Mouse (Mus musculus) heart, embryonic 12.5 days (tissue): ENCODE results near the gene Bin2. TPM values are rescaled to one million over a fixed set of nuclear protein-coding genes. Genes with fewer than 3 reads are reported as not detected.

ENCODE experiments used
- ATAC-seq: fragments of 200-750 bp; cut with Nextera tagmentation; 2 replicates; pipeline ENCODE4 v1.8.0; 2017; ENCODE audit warnings: moderate TSS enrichment, moderate library complexity; ENCODE audit not compliant: insufficient number of reproducible peaks, low FRiP score
- H3K27ac ChIP-seq: fragments of 300-500 bp; sonication (generic); 2 replicates; pipeline ENCODE4 v1.5.1; 2016; ENCODE audit warnings: mild to moderate bottlenecking, moderate library complexity; ENCODE audit not compliant: poor library complexity, severe bottlenecking
- H3K27me3 ChIP-seq: fragments of 300-500 bp; sonication (generic); replicated peaks from 2 replicates; pipeline ENCODE4 v1.6.1; 2016; ENCODE audit warnings: mild to moderate bottlenecking, moderate library complexity
- H3K36me3 ChIP-seq: fragments of 300-500 bp; sonication (generic); 2 replicates; pipeline ENCODE4 v1.6.1; 2016; ENCODE audit warnings: mild to moderate bottlenecking, moderate library complexity
- H3K4me1 ChIP-seq: fragments of 300-500 bp; sonication (generic); replicated peaks from 2 replicates; pipeline ENCODE4 v1.6.1; 2016; ENCODE audit warnings: mild to moderate bottlenecking
- H3K4me2 ChIP-seq: fragments of 300-500 bp; sonication (generic); 2 replicates; pipeline ENCODE4 v1.6.1; 2016; ENCODE audit warnings: mild to moderate bottlenecking, moderate library complexity
- H3K4me3 ChIP-seq: fragments of 300-500 bp; sonication (generic); 2 replicates; pipeline ENCODE4 v1.5.1; 2016; ENCODE audit warnings: mild to moderate bottlenecking
- H3K9ac ChIP-seq: fragments of 300-500 bp; sonication (generic); 2 replicates; pipeline ENCODE4 v1.6.1; 2016; ENCODE audit warnings: mild to moderate bottlenecking, moderate library complexity
- H3K9me3 ChIP-seq: fragments of 300-500 bp; sonication (generic); replicated peaks from 2 replicates; pipeline ENCODE4 v1.6.1; 2016; ENCODE audit warnings: mild to moderate bottlenecking, moderate library complexity
- WGBS: fragments of 180-500 bp; shearing (Covaris S2); methylation state at CpG from one replicate; pipeline ENCODE4 v1.1.7; 2016; 5-methylcytosine and 5-hydroxymethylcytosine counted together
- polyA plus RNA-seq: library from polyadenylated mRNA; unstranded; fragments of >200 nt; fragmentation: Nextera tagmentation; extraction: Ambion mirVana; gene quantifications from 2 replicates; pipeline ENCODE4 v1.2.1, GENCODE M21; 2016

Bin2 gene
- polyA plus RNA-seq, 1 experiment from 2014 or later = 3.7 TPM

DNA sequence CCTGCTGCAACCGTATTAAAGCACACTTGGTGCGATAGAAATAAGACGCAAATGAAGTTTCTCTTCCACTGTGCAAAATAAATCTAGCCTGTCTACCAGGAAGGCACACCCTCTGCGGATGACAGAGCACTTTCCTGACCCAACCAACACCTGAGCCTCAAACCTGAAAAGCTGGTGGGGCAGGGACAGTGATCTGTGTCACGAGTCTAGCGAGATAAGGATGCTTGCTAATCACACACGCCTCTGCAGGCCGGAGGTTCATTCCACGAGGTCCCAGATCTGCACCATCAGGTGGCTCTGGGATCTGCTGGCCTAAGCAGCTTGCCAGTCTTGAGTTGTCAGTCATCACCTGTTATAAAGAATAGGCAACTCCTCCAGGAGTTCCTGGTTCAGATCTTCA, 17.7 kb downstream of the Bin2 start:
- no peak overlapping the region for H3K27ac ChIP-seq
- no peaks in the 10 kb centered on the region; the same call in 1 of the 2 replicates for H3K27me3 ChIP-seq
- no peak for ATAC-seq
- H3K36me3 ChIP-seq = no peaks in the 10 kb centered on the region
- peaks cover 10% of the 10 kb centered on the region; the same call in 1 of the 2 replicates for H3K4me1 ChIP-seq
- no peak overlapping the region for H3K4me3 ChIP-seq
- H3K9me3 ChIP-seq = no peaks in the 10 kb centered on the region
- WGBS = 57% methylated on average over 9 of the region's 9 CpGs
- H3K9ac ChIP-seq = no peak overlapping the region
- H3K4me2 ChIP-seq = no peak overlapping the region

- Histone ChIP-seq H3K4me1 (peaks cover 10% of the 10 kb centered on the region; the same call in 1 of the 2 replicates), H3K9ac (no peak overlapping the region), H3K4me3 (no peak overlapping the region), H3K27ac (no peak overlapping the region), H3K9me3 (no peaks in the 10 kb centered on the region), H3K4me2 (no peak overlapping the region), H3K27me3 (no peaks in the 10 kb centered on the region; the same call in 1 of the 2 replicates), H3K36me3 (no peaks in the 10 kb centered on the region)
- 75% methylated on average over 10 of the region's 10 CpGs for WGBS
- ATAC-seq = no peak
Observed at GRCm38 (mm10) chr15:100650111-100650510, 19.2 kb downstream of the Bin2 start.

DNA sequence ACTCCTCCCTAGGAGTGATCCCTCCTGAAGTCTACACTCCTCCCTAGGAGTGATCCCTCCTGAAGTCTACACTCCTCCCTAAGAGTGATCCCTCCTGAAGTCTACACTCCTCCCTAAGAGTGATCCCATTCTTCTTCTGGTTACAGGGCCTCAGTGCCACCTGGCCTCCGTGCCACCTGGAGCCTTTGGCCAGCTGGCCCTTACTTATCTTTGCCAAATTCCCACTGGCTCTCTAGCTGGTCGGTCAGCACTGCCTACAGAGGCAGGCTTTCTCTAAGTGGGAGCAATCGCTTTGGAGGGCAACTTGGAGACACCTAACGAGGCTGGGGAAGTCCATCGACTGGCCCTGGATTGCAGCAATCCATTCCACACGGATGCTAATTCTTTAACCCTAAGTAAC, 23.2 kb downstream of the Bin2 start:
- H3K9me3 ChIP-seq = no peaks in the 10 kb centered on the region
- no peaks in the 10 kb centered on the region for H3K36me3 ChIP-seq
- no peak overlapping the region for H3K27ac ChIP-seq
- no peak overlapping the region for H3K4me3 ChIP-seq
- H3K9ac ChIP-seq = no peak overlapping the region
- H3K27me3 ChIP-seq = no peaks in the 10 kb centered on the region
- ATAC-seq = no peak
- peaks cover 13% of the 10 kb centered on the region for H3K4me1 ChIP-seq
- no peak overlapping the region for H3K4me2 ChIP-seq
- 71% methylated on average over 6 of the region's 6 CpGs for WGBS

DNA sequence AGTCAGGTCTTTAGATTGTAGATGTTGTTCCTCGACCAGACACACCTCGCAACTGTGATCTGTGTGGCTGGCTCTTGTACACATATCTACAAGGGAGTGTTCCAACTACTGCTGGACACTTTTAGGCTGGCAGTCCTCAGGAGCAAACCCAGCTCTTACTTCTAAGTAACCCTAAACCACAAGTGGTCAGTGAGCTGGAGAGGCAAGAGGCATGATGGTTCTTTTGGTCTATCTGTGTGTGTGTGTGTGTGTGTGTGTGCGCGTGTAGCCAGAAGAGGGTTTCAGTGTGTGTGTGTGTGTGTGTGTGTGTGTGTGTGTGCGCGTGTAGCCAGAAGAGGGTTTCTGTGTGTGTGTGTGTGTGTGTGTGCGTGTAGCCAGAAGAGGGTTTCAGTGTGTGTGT, 26.9 kb downstream of the Bin2 start:
- Histone ChIP-seq H3K4me1 (peaks cover 21% of the 10 kb centered on the region), H3K27me3 (peaks cover 15% of the 10 kb centered on the region), H3K27ac (no peak overlapping the region), H3K9ac (no peak overlapping the region), H3K36me3 (no peaks in the 10 kb centered on the region), H3K9me3 (no peaks in the 10 kb centered on the region), H3K4me3 (no peak overlapping the region), H3K4me2 (no peak overlapping the region)
- no peak for ATAC-seq
- WGBS = 89% methylated on average over 7 of the region's 7 CpGs

DNA sequence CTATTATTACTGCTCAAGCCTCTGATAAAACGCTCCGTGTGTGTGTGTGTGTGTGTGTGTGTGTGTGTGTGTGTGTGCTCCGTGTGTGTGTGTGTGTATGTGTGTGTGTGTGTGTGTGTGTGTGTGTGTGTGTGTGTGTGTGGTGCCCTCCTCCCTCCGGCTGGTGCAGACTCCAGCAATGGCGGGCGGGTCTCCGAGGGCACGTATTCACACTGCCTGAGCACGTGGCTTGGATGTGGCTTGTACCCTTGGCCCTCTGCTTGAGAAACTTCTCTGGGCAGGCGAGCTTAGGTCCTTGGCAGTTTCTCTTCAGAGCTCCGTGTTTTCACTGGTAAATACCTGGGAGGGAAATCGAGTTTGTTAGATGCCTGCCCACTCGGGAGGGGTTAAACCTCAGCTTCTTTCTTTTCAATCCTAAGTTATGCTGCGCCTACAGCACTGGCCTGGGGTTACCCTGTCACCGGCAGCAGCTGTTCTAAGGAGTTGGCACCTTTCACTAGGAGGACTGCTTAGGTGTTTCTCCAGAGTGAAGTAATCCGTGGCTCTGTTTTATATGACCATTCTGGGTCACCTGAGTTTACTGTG, 28.0 kb downstream of the Bin2 start:
- H3K4me1 ChIP-seq = peaks cover 27% of the 10 kb centered on the region
- H3K36me3 ChIP-seq = no peaks in the 10 kb centered on the region
- H3K27ac ChIP-seq = no peak overlapping the region
- H3K4me3 ChIP-seq = no peak overlapping the region
- H3K9ac ChIP-seq = no peak overlapping the region
- WGBS = 57% methylated on average over 11 of the region's 16 CpGs
- H3K9me3 ChIP-seq = no peaks in the 10 kb centered on the region
- H3K27me3 ChIP-seq = peaks cover 17% of the 10 kb centered on the region
- no peak overlapping the region for H3K4me2 ChIP-seq
- no peak for ATAC-seq

DNA sequence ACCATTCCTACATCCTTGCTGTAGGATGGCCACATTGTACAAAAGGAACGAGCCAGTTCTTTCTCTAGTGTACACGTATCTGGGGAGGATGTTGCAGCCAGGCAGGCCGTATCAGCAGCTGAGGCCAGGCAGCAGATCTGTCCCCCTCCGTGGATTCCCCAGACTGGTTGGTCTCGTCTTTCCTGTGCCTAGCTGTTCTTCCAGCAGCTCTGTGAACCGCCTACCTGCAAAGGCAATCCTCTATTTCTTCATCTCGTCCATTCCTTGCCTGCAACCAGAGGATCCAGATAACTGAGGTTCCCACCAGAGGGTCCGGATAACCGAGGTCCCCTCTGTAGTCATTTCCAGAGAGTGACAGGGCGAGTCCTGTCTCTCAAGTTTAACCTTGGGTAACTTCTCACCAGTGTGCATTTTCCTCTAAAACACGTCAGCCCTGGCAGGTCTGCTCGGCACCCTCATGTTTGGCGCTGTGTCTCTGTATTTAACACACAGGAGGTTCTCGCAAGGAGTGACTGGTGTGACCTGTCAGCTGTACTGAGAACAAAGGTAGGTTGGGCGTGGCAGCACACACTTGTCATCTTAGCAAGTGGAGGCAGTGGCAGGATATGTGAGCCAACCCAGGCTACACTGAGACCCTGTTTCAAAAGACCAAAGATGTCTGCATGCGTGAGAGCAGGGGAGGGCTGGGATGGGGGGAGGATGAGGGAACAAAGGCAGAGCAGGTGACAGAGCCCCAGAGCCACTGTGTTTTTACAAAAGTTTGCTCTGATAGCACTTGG, 29.2 kb downstream of the Bin2 start:
- ATAC-seq = no peak
- H3K27me3 ChIP-seq = peaks cover 29% of the 10 kb centered on the region
- no peak overlapping the region for H3K4me2 ChIP-seq
- no peak overlapping the region for H3K4me3 ChIP-seq
- 69% methylated on average over 16 of the region's 16 CpGs for WGBS
- H3K9ac ChIP-seq = peak overlapping the region; percentile 8
- no peaks in the 10 kb centered on the region for H3K9me3 ChIP-seq
- peaks cover 31% of the 10 kb centered on the region for H3K4me1 ChIP-seq
- H3K36me3 ChIP-seq = no peaks in the 10 kb centered on the region
- peak overlapping the region; percentile 55 for H3K27ac ChIP-seq

DNA sequence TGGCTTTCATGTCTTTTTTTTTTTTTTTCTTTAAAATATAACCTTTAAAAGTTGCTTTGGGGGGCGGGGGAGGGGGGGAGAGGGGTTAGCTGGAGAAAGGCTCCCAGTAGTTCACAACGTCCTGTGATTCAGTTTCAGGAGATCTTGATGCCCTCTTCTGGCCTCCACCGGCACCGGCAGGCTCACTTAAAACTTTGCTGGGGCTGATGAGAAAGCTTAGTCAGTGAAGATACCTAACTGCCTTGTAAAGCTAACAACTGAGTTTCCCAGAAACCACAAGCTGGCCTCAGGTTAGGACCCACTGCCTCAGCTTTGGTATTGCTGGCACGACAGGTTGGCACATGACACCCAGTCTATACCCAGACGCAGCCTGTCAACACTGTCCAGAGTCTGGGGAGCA, 31.7 kb downstream of the Bin2 start:
- Histone ChIP-seq H3K9ac (no peak overlapping the region), H3K9me3 (no peaks in the 10 kb centered on the region), H3K4me2 (peak overlapping the region; percentile 93), H3K36me3 (no peaks in the 10 kb centered on the region), H3K4me3 (no peak overlapping the region), H3K27ac (no peak overlapping the region), H3K27me3 (peaks cover 38% of the 10 kb centered on the region), H3K4me1 (peaks cover 34% of the 10 kb centered on the region)
- 14% methylated on average over 6 of the region's 6 CpGs for WGBS
- no peak for ATAC-seq

GRCm38 (mm10) chr15:100636700-100637501, 32.5 kb downstream of the Bin2 start, which contains the start of gene Smagp:
Smagp (minus strand) TSS chr15:100636940.
- H3K4me3 ChIP-seq = peak within 1 kb of the TSS; percentile 70
- peak within 1 kb of the TSS; percentile 93 for H3K4me2 ChIP-seq
- no peaks in the 10 kb centered on the region for H3K9me3 ChIP-seq
- H3K27me3 ChIP-seq = peaks cover 38% of the 10 kb centered on the region
- no peaks in the 10 kb centered on the region for H3K36me3 ChIP-seq
- peak within 1 kb of the TSS; percentile 74 for H3K9ac ChIP-seq
- H3K4me1 ChIP-seq = peaks cover 38% of the 10 kb centered on the region
- no peak within 1 kb of the TSS for H3K27ac ChIP-seq
- peak; percentile 43; the same call in 1 of the 2 replicates for ATAC-seq
- WGBS = under 1% methylated on average over 76 of the region's 77 CpGs

- peak overlapping the region; percentile 93 for H3K4me2 ChIP-seq
- H3K27ac ChIP-seq = no peak overlapping the region
- peaks cover 38% of the 10 kb centered on the region for H3K27me3 ChIP-seq
- peaks cover 34% of the 10 kb centered on the region for H3K4me1 ChIP-seq
- ATAC-seq = no peak
- 2% methylated on average over 34 of the region's 38 CpGs for WGBS
- peak overlapping the region; percentile 74 for H3K9ac ChIP-seq
- no peaks in the 10 kb centered on the region for H3K36me3 ChIP-seq
- H3K9me3 ChIP-seq = no peaks in the 10 kb centered on the region
- H3K4me3 ChIP-seq = peak overlapping the region; percentile 70
Observed at GRCm38 (mm10) chr15:100635851-100636645, 33.3 kb downstream of the Bin2 start.

- Histone ChIP-seq H3K9me3 (no peaks in the 10 kb centered on the region), H3K4me2 (peak overlapping the region; percentile 93), H3K27ac (no peak overlapping the region), H3K9ac (no peak overlapping the region), H3K4me1 (peaks cover 26% of the 10 kb centered on the region), H3K36me3 (no peaks in the 10 kb centered on the region), H3K4me3 (peak overlapping the region; percentile 70), H3K27me3 (peaks cover 38% of the 10 kb centered on the region)
- WGBS = 8% methylated on average over 9 of the region's 9 CpGs
- no peak for ATAC-seq
Observed at GRCm38 (mm10) chr15:100635239-100635638, 34.1 kb downstream of the Bin2 start.
